32 mouse cellular contexts compared by ENCODE assay signal in genomic region chr10:86245396-86245795, GRCm38 (mm10). TPM values are rescaled to one million over a fixed set of nuclear protein-coding genes. Genes with fewer than 3 reads are reported as not detected.
"Had no signal": no experiment of that assay in that cellular context is flagged by ENCODE, and none has a peak within 500 bp of the region (broad histone marks: within the 10 kb centered on the region; RNA-seq: fewer than 3 reads in every experiment).

No protein-coding gene starts in this region.

- H3K27ac ChIP-seq: limb, embryonic 10.5 days; limb, embryonic 12.5 days; limb, embryonic 13.5 days; limb, embryonic 15.5 days; liver, embryonic 12.5 days; liver, embryonic 13.5 days; liver, embryonic 14.5 days; liver, embryonic 15.5 days; lung, embryonic 15.5 days; macrophage; midbrain, embryonic 10.5 days; midbrain, embryonic 12.5 days; midbrain, embryonic 13.5 days; midbrain, embryonic 15.5 days; neural tube, embryonic 12.5 days; neural tube, embryonic 13.5 days had no signal

- H3K4me3 ChIP-seq: limb, embryonic 10.5 days; limb, embryonic 12.5 days; limb, embryonic 13.5 days; limb, embryonic 15.5 days; liver, embryonic 12.5 days; liver, embryonic 13.5 days; liver, embryonic 15.5 days; lung, embryonic 15.5 days; megakaryocyte, embryonic 14.5 days; midbrain, embryonic 10.5 days; midbrain, embryonic 12.5 days; midbrain, embryonic 13.5 days; midbrain, embryonic 15.5 days; myocyte; neural tube, embryonic 12.5 days; neural tube, embryonic 13.5 days had no signal

- ATAC-seq: liver, embryonic 12.5 days; liver, postnatal 0 days; lung, postnatal 0 days; midbrain, embryonic 13.5 days; midbrain, embryonic 15.5 days; midbrain, embryonic 16.5 days had no signal

- DNase-seq: left cerebral cortex, postnatal 4 days; liver; liver, embryonic 13.5 days; liver, postnatal 0 days; lung, adult 18-20 months; lung, adult 2 months; lung, embryonic 14.5 days; lung, postnatal 10 days; lung, postnatal 14 days; lung, postnatal 36 days; lung, postnatal 4 days; midbrain, embryonic 14.5 days had no signal

RNA-seq across cellular contexts. Expression of gene Timp3, which starts 54.8 kb away (rescaled TPM):
- total RNA-seq: monocyte, adult 5-6 weeks had no signal
